Mouse (Mus musculus): ENCODE results near the gene Amtn.

DNA sequence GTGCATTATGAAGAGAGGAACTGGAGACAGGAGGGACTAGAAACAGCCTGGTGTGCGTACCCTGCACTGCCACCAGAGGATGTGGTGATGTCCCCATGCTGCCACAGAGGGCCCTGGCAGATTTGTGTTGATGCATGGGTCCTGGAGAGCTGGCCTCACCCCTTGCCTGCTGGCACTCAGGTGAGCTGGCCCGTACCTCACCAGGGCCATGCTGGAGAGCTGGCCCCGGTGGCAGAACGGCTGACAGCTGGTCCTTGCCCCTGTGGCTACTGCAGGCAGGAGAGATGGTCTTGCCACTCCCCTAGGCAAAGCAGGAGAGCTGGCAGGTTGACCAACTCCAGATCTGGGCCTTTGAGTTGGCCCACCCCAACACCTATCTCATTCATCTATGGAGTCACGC is 22.7 kb downstream of the Amtn start:
- no peak for TF ChIP-seq CTCF (IDR thresholded peaks at IDR 0.05; ENCODE audit: extremely low read depth, insufficient read depth, low read length)
- no peak for TF ChIP-seq POLR2A (IDR thresholded peaks at IDR 0.05; ENCODE audit: extremely low read depth, insufficient read depth, low read length)
